Mouse (Mus musculus): Measurements from ENCODE around the gene Grb2. TPM values are rescaled to one million over a fixed set of nuclear protein-coding genes. Genes with fewer than 3 reads are reported as not detected.

Gene Grb2
- polyA plus RNA-seq, 1 experiment from 2014 or later = 54.2 TPM

GRCm38 (mm10) chr11:115746762-115747161 lies 38.4 kb upstream of the Grb2 start:
- no peaks in the 10 kb centered on the region for H3K9me3 ChIP-seq (ENCODE audit: control insufficient read depth, low read length)
- H3K27me3 ChIP-seq (ENCODE audit: control insufficient read depth, insufficient read depth, low read length) = no peaks in the 10 kb centered on the region
- peak; percentile 73; the same call in 1 of the 2 replicates for ATAC-seq (ENCODE audit: low FRiP score, low TSS enrichment)
- no peak overlapping the region for H3K4me3 ChIP-seq (ENCODE audit: low read depth, low read length)
- H3K36me3 ChIP-seq (ENCODE audit: control insufficient read depth, insufficient read depth, low read length) = no peaks in the 10 kb centered on the region
- TF ChIP-seq EP300 (optimal IDR thresholded peaks at IDR 0.05) (no peak), CTCF (IDR thresholded peaks at IDR 0.05; ENCODE audit: low read depth) (no peak)
- H3K9ac ChIP-seq (ENCODE audit: low read length) = no peak overlapping the region
- peak overlapping the region; percentile 27 for H3K4me2 ChIP-seq (replicated peaks; ENCODE audit: low read depth)
- H3K4me1 ChIP-seq (replicated peaks; ENCODE audit: control insufficient read depth, insufficient read depth) = no peaks in the 10 kb centered on the region
- no peak overlapping the region for H3K27ac ChIP-seq (replicated peaks)
- 18% methylated on average over 8 of the region's 8 CpGs for WGBS
- peak; percentile 35 for DNase-seq (ENCODE audit: low spot score)

GRCm38 (mm10) chr11:115746109-115746508 lies 37.7 kb upstream of the Grb2 start:
- H3K9ac ChIP-seq (ENCODE audit: low read length) = no peak overlapping the region
- no peak for TF ChIP-seq CTCF (IDR thresholded peaks at IDR 0.05; ENCODE audit: low read depth)
- no peak for TF ChIP-seq EP300 (optimal IDR thresholded peaks at IDR 0.05)
- no peak for DNase-seq (ENCODE audit: low spot score)

DNA sequence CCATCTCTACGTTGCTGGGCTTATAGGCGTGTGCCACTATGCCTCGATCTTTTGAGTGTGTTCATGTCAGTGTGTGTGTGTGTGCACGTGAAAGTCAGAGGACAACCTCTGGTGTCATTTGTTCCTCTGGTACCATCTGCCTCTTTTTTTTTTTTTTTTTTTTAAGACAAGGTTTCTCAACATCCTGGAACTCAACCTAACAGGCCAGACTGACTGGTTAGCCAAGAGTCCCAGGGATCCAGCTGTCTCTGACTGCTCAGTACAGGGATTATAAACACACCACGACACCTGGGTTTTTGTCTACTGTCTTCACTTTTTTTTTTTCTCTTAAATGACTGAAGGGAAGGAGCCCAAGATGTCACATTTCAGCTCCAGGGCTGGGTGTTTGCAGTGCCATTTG lies 36.0 kb upstream of the Grb2 start:
- no peaks in the 10 kb centered on the region for H3K9me3 ChIP-seq (ENCODE audit: control insufficient read depth, low read length)
- no peak overlapping the region for H3K4me3 ChIP-seq (ENCODE audit: low read depth, low read length)
- H3K9ac ChIP-seq (ENCODE audit: low read length) = no peak overlapping the region
- WGBS = 72% methylated on average over 5 of the region's 5 CpGs
- DNase-seq (ENCODE audit: low spot score) (no peak), ATAC-seq (ENCODE audit: low FRiP score, low TSS enrichment) (no peak)
- no peaks in the 10 kb centered on the region for H3K27me3 ChIP-seq (ENCODE audit: control insufficient read depth, insufficient read depth, low read length)
- H3K36me3 ChIP-seq (ENCODE audit: control insufficient read depth, insufficient read depth, low read length) = no peaks in the 10 kb centered on the region
- H3K4me2 ChIP-seq (replicated peaks; ENCODE audit: low read depth) = no peak overlapping the region
- no peak overlapping the region for H3K27ac ChIP-seq (replicated peaks)
- no peak for TF ChIP-seq EP300 (optimal IDR thresholded peaks at IDR 0.05)
- no peaks in the 10 kb centered on the region for H3K4me1 ChIP-seq (replicated peaks; ENCODE audit: control insufficient read depth, insufficient read depth)

More at GRCm38 (mm10) chr11:115746109-115746508, 37.7 kb upstream of the Grb2 start:
- Histone ChIP-seq H3K4me2 (replicated peaks; ENCODE audit: low read depth) (no peak overlapping the region), H3K27ac (replicated peaks) (no peak overlapping the region), H3K27me3 (ENCODE audit: control insufficient read depth, insufficient read depth, low read length) (no peaks in the 10 kb centered on the region), H3K9me3 (ENCODE audit: control insufficient read depth, low read length) (no peaks in the 10 kb centered on the region), H3K4me1 (replicated peaks; ENCODE audit: control insufficient read depth, insufficient read depth) (no peaks in the 10 kb centered on the region), H3K36me3 (ENCODE audit: control insufficient read depth, insufficient read depth, low read length) (no peaks in the 10 kb centered on the region), H3K4me3 (ENCODE audit: low read depth, low read length) (no peak overlapping the region)
- WGBS = 83% methylated on average over 1 of the region's 1 CpGs
- ATAC-seq (ENCODE audit: low FRiP score, low TSS enrichment) = no peak

GRCm38 (mm10) chr11:115742926-115743325 lies 34.5 kb upstream of the Grb2 start:
- WGBS = 85% methylated on average over 9 of the region's 9 CpGs
- Histone ChIP-seq H3K27ac (replicated peaks) (no peak overlapping the region), H3K9me3 (ENCODE audit: control insufficient read depth, low read length) (no peaks in the 10 kb centered on the region), H3K36me3 (ENCODE audit: control insufficient read depth, insufficient read depth, low read length) (no peaks in the 10 kb centered on the region), H3K27me3 (ENCODE audit: control insufficient read depth, insufficient read depth, low read length) (no peaks in the 10 kb centered on the region), H3K4me1 (replicated peaks; ENCODE audit: control insufficient read depth, insufficient read depth) (no peaks in the 10 kb centered on the region; the same call in 1 of the 2 replicates), H3K4me3 (ENCODE audit: low read depth, low read length) (no peak overlapping the region), H3K9ac (ENCODE audit: low read length) (no peak overlapping the region), H3K4me2 (replicated peaks; ENCODE audit: low read depth) (no peak overlapping the region)
- no peak for TF ChIP-seq EP300 (optimal IDR thresholded peaks at IDR 0.05)
- no peak for TF ChIP-seq CTCF (IDR thresholded peaks at IDR 0.05; ENCODE audit: low read depth)
- no peak for DNase-seq (ENCODE audit: low spot score)
- ATAC-seq (ENCODE audit: low FRiP score, low TSS enrichment) = no peak

DNA sequence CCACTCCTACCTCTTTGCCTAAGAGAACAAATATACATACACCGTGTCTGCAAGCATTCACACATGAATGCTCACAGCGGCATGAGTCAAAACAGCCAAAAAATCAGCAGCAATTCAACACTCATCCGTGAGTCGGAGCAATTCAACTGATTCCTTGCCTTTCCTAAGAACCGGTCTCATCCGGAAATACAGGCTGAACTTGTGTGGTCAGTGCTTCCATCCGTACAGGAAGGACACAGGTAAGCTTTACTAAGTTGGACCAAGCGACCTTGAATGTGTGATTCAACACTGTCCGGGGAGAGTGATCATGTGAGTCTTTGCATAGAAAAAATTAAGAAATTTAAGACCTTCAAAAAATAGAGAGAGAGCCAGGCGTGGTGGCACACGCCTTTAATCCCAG lies 32.7 kb upstream of the Grb2 start:
- TF ChIP-seq EP300 (optimal IDR thresholded peaks at IDR 0.05) (peak; percentile 64), CTCF (IDR thresholded peaks at IDR 0.05; ENCODE audit: low read depth) (no peak)
- H3K4me1 ChIP-seq (replicated peaks; ENCODE audit: control insufficient read depth, insufficient read depth) = no peaks in the 10 kb centered on the region; the same call in 1 of the 2 replicates
- no peaks in the 10 kb centered on the region for H3K9me3 ChIP-seq (ENCODE audit: control insufficient read depth, low read length)
- no peak overlapping the region for H3K27ac ChIP-seq (replicated peaks)
- no peaks in the 10 kb centered on the region for H3K36me3 ChIP-seq (ENCODE audit: control insufficient read depth, insufficient read depth, low read length)
- no peak overlapping the region for H3K4me3 ChIP-seq (ENCODE audit: low read depth, low read length)
- WGBS = 78% methylated on average over 11 of the region's 11 CpGs
- no peak overlapping the region for H3K4me2 ChIP-seq (replicated peaks; ENCODE audit: low read depth)
- ATAC-seq (ENCODE audit: low FRiP score, low TSS enrichment) (peak; percentile 41; the same call in 1 of the 2 replicates), DNase-seq (ENCODE audit: low spot score) (no peak)
- no peaks in the 10 kb centered on the region for H3K27me3 ChIP-seq (ENCODE audit: control insufficient read depth, insufficient read depth, low read length)
- H3K9ac ChIP-seq (ENCODE audit: low read length) = no peak overlapping the region

- TF ChIP-seq CTCF (IDR thresholded peaks at IDR 0.05; ENCODE audit: low read depth) = no peak
- TF ChIP-seq EP300 (optimal IDR thresholded peaks at IDR 0.05) = no peak
- no peak overlapping the region for H3K4me3 ChIP-seq (ENCODE audit: low read depth, low read length)
- H3K36me3 ChIP-seq (ENCODE audit: control insufficient read depth, insufficient read depth, low read length) = no peaks in the 10 kb centered on the region
- DNase-seq (ENCODE audit: low spot score) (peak; percentile 29), ATAC-seq (ENCODE audit: low FRiP score, low TSS enrichment) (peak; percentile 69)
- H3K9ac ChIP-seq (ENCODE audit: low read length) = no peak overlapping the region; the same call in 1 of the 2 replicates
- H3K27me3 ChIP-seq (ENCODE audit: control insufficient read depth, insufficient read depth, low read length) = no peaks in the 10 kb centered on the region
- no peaks in the 10 kb centered on the region; the same call in 1 of the 2 replicates for H3K4me1 ChIP-seq (replicated peaks; ENCODE audit: control insufficient read depth, insufficient read depth)
- no peak overlapping the region for H3K4me2 ChIP-seq (replicated peaks; ENCODE audit: low read depth)
- no peak overlapping the region for H3K27ac ChIP-seq (replicated peaks)
- 30% methylated on average over 13 of the region's 13 CpGs for WGBS
- H3K9me3 ChIP-seq (ENCODE audit: control insufficient read depth, low read length) = no peaks in the 10 kb centered on the region
Observed at GRCm38 (mm10) chr11:115738275-115738885, 30.0 kb upstream of the Grb2 start.
